Mouse (Mus musculus) adrenal gland, adult 8-10 months (tissue): ENCODE measurements around the gene E2f7. TPM values are rescaled to one million over a fixed set of nuclear protein-coding genes. Genes with fewer than 3 reads are reported as not detected.
A peak's percentile ranks its signal among the peaks of the same experiment; 100 is the strongest.

Experiments used
- DNase-seq: peaks from one replicate; pipeline ENCODE4 v3.0.0; 2022
- total RNA-seq, 4 experiments: library from RNA; stranded (reverse); gene quantifications; 2 replicates each; pipeline ENCODE4 v1.2.4; 2022

Gene E2f7
- total RNA-seq, 4 experiments from 2014 or later: 0.83 to 1.1 (median 0.96) TPM

GRCm38 (mm10) chr10:110773878-110774277 is 28.6 kb downstream of the E2f7 start:
- DNase-seq: no peak

GRCm38 (mm10) chr10:110781772-110782171 is 36.5 kb downstream of the E2f7 start:
- DNase-seq: no peak

- no peak for DNase-seq
Measured at GRCm38 (mm10) chr10:110782655-110783054, 37.4 kb downstream of the E2f7 start.

GRCm38 (mm10) chr10:110788049-110788752 is 43.0 kb downstream of the E2f7 start:
- DNase-seq: no peak

GRCm38 (mm10) chr10:110789683-110790082 is 44.4 kb downstream of the E2f7 start:
- DNase-seq: no peak

- no peak for DNase-seq
Measured at GRCm38 (mm10) chr10:110793150-110793787, 48.0 kb downstream of the E2f7 start.

- no peak for DNase-seq
Measured at GRCm38 (mm10) chr10:110794564-110795205, 49.4 kb downstream of the E2f7 start.

GRCm38 (mm10) chr10:110795206-110795796 is 50.1 kb downstream of the E2f7 start:
- DNase-seq: no peak

GRCm38 (mm10) chr10:110801296-110801695 is 56.1 kb downstream of the E2f7 start:
- no peak for DNase-seq

GRCm38 (mm10) chr10:110804279-110805024 is 59.2 kb downstream of the E2f7 start:
- no peak for DNase-seq

- DNase-seq: no peak
Measured at GRCm38 (mm10) chr10:110805025-110805740, 59.9 kb downstream of the E2f7 start.

- no peak for DNase-seq
Measured at GRCm38 (mm10) chr10:110806471-110806870, 61.2 kb downstream of the E2f7 start.

GRCm38 (mm10) chr10:110810528-110810927 is 65.3 kb downstream of the E2f7 start:
- DNase-seq: no peak

- DNase-seq: no peak
Measured at GRCm38 (mm10) chr10:110811209-110811861, 66.1 kb downstream of the E2f7 start.

GRCm38 (mm10) chr10:110811862-110812225 is 66.6 kb downstream of the E2f7 start:
- DNase-seq: no peak

- DNase-seq: no peak
Measured at GRCm38 (mm10) chr10:110821139-110821538, 75.9 kb downstream of the E2f7 start.

GRCm38 (mm10) chr10:110821692-110822091 is 76.5 kb downstream of the E2f7 start:
- DNase-seq: no peak

- peak; percentile 10 for DNase-seq
Measured at GRCm38 (mm10) chr10:110832336-110832735, 87.1 kb downstream of the E2f7 start.

- no peak for DNase-seq
Measured at GRCm38 (mm10) chr10:110835115-110835806, 90.0 kb downstream of the E2f7 start.
